Mouse (Mus musculus): ENCODE data around the gene 1110032A03Rik. TPM values are rescaled to one million over a fixed set of nuclear protein-coding genes. Genes with fewer than 3 reads are reported as not detected.
A peak's percentile ranks its signal among the peaks of the same experiment; 100 is the strongest.

Gene 1110032A03Rik
- polyA plus RNA-seq, 1 experiment from 2014 or later: 44.4 TPM

DNA sequence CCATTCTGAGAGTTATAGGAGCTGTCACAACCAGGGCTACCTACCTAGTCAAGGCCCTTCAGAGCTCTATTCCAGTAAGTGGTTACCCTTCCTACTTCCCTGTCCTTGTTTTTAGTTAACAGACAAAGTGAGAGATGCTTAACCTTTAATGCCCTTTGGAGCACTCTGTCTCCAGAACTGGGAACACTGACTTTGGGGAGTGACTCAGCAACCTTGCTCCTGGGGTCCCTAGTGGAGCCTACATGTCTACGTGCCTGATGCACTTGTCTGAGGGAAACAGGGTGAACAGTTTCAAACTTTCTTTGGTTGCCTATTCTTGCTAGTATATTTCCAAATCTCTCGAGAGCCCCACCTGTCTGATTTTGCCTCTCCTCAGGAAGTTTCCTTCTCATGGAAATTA lies 32.6 kb downstream of the 1110032A03Rik start:
- Histone ChIP-seq H3K36me3 (no peaks in the 10 kb centered on the region), H3K4me1 (peaks cover 17% of the 10 kb centered on the region), H3K9me3 (no peaks in the 10 kb centered on the region), H3K4me3 (no peak overlapping the region), H3K27ac (no peak overlapping the region), H3K27me3 (replicated peaks) (no peaks in the 10 kb centered on the region), H3K4me2 (replicated peaks) (no peak overlapping the region), H3K9ac (no peak overlapping the region)
- no peak for ATAC-seq (ENCODE audit: low FRiP score, low read depth)
- 77% methylated on average over 2 of the region's 2 CpGs for WGBS

DNA sequence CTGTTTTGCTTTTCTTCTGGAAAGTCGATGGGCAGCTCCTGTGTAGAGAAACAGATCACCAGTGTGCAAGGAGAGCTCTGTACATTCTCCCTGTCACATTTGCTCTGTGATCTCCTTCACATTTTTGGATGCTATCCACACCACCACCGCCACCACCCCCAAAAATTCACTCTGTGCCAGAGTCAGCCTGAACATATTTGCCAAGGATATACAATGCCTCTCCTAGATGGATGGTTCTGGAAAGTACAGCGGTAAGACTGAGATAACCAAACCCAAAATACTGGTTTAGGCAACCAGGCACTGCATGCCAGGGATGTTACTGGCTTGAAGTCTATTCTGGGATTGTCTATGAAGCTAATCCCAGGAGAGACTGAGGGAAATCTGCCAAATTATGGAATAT lies 33.1 kb downstream of the 1110032A03Rik start:
- Histone ChIP-seq H3K4me1 (peaks cover 17% of the 10 kb centered on the region), H3K9ac (no peak overlapping the region), H3K9me3 (no peaks in the 10 kb centered on the region), H3K36me3 (no peaks in the 10 kb centered on the region), H3K4me3 (no peak overlapping the region), H3K27ac (no peak overlapping the region), H3K27me3 (replicated peaks) (no peaks in the 10 kb centered on the region), H3K4me2 (replicated peaks) (no peak overlapping the region)
- ATAC-seq (ENCODE audit: low FRiP score, low read depth): no peak
- 82% methylated on average over 3 of the region's 3 CpGs for WGBS

DNA sequence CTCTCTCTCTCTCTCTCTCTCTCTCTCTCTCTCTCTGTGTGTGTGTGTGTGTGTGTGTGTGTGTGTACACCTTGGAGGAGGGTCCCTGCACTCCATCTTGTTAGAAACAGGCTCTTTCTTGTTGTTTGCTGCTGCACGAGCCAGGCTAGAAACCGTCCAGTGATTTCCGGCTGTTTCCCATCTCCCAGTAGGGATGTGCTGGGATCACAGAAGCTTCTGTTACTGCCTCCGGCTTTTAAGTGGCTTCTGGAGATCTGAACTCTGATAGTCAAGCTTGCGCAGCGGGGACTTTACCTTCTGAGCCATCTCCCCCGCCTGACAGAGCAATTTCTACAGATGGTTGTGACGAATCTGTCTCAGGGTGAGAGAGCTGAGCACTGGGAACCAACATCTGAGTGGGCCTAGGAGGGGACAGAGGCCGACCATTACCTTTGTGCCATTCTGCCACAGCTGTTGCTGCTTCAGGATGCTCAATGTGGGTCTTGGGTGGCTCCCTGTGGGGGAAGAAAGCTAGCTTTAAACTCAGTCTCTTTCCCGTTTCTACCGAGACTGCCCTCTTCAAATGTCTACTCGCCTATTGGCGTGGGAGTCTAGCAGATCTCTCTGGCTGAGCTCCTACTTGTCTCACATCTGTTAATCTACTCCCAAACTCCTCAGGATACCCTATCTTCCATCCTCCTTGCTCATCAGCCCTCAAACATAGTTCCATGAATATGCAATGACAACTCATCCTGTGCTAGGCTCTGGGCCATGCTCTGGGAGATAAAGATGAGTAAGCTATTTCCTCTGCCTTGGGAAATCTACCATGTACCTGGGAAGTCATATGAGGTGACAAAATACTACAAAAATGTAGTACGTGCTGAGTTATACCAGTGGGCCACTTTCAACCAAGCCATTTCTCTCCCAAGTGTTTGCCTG lies 34.2 kb downstream of the 1110032A03Rik start:
- H3K9me3 ChIP-seq: no peaks in the 10 kb centered on the region
- no peak overlapping the region for H3K4me3 ChIP-seq
- H3K36me3 ChIP-seq: no peaks in the 10 kb centered on the region
- peaks cover 14% of the 10 kb centered on the region for H3K4me1 ChIP-seq
- no peaks in the 10 kb centered on the region for H3K27me3 ChIP-seq (replicated peaks)
- no peak overlapping the region for H3K4me2 ChIP-seq (replicated peaks)
- no peak overlapping the region for H3K27ac ChIP-seq
- no peak for ATAC-seq (ENCODE audit: low FRiP score, low read depth)
- 89% methylated on average over 14 of the region's 14 CpGs for WGBS
- H3K9ac ChIP-seq: no peak overlapping the region

DNA sequence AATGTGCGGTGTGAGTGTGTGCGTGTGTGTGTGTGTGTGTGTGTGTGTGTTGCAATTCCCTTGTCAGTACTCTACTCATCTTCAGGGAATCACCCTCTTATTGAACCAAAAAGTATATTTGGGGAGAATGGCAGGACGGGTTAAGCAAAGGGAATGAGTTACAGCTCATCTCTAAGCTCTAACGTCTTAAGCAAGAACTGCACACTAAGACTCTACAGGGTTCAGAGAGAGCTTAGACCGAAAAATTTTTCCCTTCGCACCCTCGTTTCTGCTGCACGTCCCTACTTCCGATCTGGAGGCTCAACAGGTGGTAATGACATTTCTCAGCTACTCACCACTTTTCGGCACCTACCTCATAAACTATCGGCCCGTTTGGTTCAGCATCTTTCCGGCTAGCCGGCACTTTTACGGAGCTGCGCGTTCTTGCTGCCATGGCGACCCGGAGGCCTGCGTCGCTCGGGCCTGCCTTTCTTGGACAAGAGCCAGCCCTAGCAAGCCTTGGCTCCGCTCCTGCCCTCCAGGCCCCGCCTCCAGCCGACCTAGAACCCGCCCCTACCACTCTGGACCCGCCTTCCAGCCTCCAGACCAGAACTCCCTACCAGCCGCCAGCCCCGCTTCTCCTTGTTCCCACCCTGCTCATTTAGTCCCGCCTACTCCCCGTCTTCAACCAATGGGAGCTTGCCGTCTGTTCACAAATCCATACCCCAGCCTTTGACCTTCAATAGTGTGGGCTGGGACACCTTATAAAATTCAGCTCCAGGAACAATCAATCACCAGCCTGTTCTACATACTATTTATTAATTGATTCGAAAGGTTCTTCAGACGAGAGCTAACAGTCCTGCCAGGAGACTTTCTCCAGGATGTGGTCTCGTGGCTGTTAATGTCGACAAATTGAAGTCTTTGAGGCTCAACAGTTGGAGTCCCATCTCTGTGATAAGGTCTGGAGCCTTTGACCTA lies 36.1 kb downstream of the 1110032A03Rik start, which contains the start of gene Dixdc1:
Dixdc1 (minus strand) TSS at position 604 of the 957 bp plus-strand sequence.
- ATAC-seq (ENCODE audit: low FRiP score, low read depth): peak; percentile 93
- H3K4me1 ChIP-seq: peaks cover 11% of the 10 kb centered on the region
- no peak within 1 kb of the TSS for H3K27ac ChIP-seq
- WGBS: 16% methylated on average over 36 of the region's 36 CpGs
- H3K36me3 ChIP-seq: no peaks in the 10 kb centered on the region
- H3K9ac ChIP-seq: no peak within 1 kb of the TSS
- no peaks in the 10 kb centered on the region for H3K27me3 ChIP-seq (replicated peaks)
- no peaks in the 10 kb centered on the region for H3K9me3 ChIP-seq
- peak within 1 kb of the TSS; percentile 61 for H3K4me2 ChIP-seq (replicated peaks)
- peak within 1 kb of the TSS; percentile 27 for H3K4me3 ChIP-seq

DNA sequence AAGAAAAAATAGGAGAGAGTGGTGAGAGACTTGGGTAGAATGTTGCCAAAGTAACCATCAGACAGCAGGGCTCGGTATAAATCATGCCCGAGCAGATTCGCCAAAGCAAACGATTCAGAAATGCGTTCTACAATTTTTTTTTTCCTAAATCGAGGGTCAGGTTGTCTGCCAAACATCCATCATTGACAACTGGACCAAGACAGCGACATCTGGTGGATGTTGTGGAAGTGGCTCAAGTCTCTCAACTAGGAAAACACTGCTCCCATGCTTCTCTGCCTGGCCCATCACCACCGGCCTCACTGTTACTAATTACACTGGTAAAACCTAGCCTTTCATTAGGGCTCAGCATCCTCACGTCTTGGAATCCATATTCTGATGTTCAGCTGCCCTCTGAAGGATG lies 40.3 kb downstream of the 1110032A03Rik start:
- H3K4me2 ChIP-seq (replicated peaks): peak overlapping the region; percentile 43
- no peaks in the 10 kb centered on the region for H3K36me3 ChIP-seq
- H3K4me3 ChIP-seq: no peak overlapping the region
- H3K27ac ChIP-seq: no peak overlapping the region
- ATAC-seq (ENCODE audit: low FRiP score, low read depth): no peak
- no peaks in the 10 kb centered on the region for H3K27me3 ChIP-seq (replicated peaks)
- no peaks in the 10 kb centered on the region for H3K9me3 ChIP-seq
- WGBS: 6% methylated on average over 9 of the region's 9 CpGs
- no peak overlapping the region for H3K9ac ChIP-seq
- peaks cover 17% of the 10 kb centered on the region for H3K4me1 ChIP-seq

DNA sequence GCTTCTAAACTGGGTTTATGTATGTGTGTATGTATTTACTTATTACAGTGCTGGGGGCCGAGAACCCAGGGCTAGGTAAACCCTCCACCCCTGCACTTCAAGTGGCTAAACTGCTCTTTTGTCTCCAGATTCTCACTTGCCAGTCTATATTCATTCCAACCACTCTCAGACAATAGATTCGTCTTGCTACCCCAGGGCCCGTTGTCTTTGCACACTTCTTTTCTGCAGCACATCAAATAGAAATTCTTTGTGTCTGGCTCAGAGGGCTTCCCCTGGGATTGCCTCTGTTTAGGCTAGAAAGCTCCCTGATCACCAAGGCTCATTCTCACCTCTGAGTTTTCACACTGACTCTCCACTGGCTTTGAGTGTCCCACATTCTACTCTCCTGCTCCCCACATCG lies 42.8 kb downstream of the 1110032A03Rik start:
- no peak for ATAC-seq (ENCODE audit: low FRiP score, low read depth)
- Histone ChIP-seq H3K4me2 (replicated peaks) (no peak overlapping the region), H3K9ac (no peak overlapping the region), H3K36me3 (no peaks in the 10 kb centered on the region), H3K27me3 (replicated peaks) (no peaks in the 10 kb centered on the region), H3K9me3 (no peaks in the 10 kb centered on the region), H3K4me1 (peaks cover 12% of the 10 kb centered on the region), H3K27ac (no peak overlapping the region), H3K4me3 (no peak overlapping the region)
- 3% methylated on average over 4 of the region's 4 CpGs for WGBS

DNA sequence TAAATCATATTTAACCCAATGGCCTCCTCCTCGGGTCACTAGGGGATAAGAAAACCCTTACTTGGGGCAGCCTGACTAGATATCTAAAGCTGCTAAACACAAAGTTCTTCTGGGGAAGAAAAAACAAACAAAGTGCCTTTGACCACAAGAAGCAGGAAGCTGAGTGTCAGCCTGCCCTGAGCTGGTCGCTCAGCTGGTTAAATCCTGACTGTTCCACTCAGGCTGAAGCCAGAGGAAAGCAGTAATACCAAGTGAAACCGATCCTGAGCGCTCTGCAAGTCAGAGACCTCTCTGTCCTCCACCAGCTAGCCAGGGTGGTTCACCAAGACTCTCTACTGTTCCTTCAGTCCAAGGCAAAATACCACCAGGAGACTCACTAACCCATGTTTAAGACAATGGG lies 45.7 kb downstream of the 1110032A03Rik start:
- ATAC-seq (ENCODE audit: low FRiP score, low read depth): no peak
- Histone ChIP-seq H3K27ac (no peak overlapping the region), H3K4me3 (no peak overlapping the region), H3K27me3 (replicated peaks) (no peaks in the 10 kb centered on the region), H3K9ac (no peak overlapping the region), H3K4me1 (peaks cover 38% of the 10 kb centered on the region), H3K36me3 (no peaks in the 10 kb centered on the region), H3K9me3 (no peaks in the 10 kb centered on the region), H3K4me2 (replicated peaks) (no peak overlapping the region)
- WGBS: 60% methylated on average over 4 of the region's 4 CpGs

DNA sequence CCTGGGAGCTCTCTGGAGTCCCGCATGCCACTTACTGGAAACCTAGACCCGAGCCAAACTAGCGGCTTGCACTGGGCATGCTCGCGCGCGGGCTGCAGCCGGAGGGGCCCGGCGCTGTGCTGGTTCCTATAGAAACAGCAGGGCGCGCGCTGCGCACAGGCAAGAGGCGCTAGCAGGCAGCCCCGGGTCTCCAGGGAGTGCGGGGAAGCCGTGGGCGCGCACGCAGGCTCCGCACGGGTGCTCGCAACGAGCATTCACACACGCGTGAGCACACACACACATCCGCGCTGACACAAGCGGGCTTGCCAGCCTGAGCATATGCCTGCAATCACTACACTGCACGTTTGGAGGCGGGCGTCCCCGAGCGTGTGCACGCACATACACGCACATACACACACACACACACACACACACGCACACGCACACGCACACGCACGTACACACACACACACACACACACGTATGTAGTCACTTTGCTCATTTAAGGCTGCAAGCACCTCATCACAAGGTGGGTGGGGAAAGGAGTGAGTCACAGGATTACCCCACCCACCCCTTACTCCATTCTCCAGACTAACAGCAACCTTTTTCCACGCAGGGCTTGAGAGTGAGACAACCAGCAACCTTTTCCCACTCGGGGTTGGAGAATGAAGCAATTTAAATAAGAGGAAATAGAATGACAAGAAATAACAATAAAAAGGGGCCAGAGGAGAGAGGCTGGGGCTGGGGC lies 47.2 kb downstream of the 1110032A03Rik start:
- Histone ChIP-seq H3K4me2 (replicated peaks) (peak overlapping the region; percentile 88), H3K36me3 (no peaks in the 10 kb centered on the region), H3K27me3 (replicated peaks) (no peaks in the 10 kb centered on the region), H3K27ac (peak overlapping the region; percentile 59), H3K9ac (peak overlapping the region; percentile 77), H3K4me3 (peak overlapping the region; percentile 68), H3K4me1 (peaks cover 51% of the 10 kb centered on the region), H3K9me3 (no peaks in the 10 kb centered on the region)
- under 1% methylated on average over 45 of the region's 45 CpGs for WGBS
- ATAC-seq (ENCODE audit: low FRiP score, low read depth): peak; percentile 95

DNA sequence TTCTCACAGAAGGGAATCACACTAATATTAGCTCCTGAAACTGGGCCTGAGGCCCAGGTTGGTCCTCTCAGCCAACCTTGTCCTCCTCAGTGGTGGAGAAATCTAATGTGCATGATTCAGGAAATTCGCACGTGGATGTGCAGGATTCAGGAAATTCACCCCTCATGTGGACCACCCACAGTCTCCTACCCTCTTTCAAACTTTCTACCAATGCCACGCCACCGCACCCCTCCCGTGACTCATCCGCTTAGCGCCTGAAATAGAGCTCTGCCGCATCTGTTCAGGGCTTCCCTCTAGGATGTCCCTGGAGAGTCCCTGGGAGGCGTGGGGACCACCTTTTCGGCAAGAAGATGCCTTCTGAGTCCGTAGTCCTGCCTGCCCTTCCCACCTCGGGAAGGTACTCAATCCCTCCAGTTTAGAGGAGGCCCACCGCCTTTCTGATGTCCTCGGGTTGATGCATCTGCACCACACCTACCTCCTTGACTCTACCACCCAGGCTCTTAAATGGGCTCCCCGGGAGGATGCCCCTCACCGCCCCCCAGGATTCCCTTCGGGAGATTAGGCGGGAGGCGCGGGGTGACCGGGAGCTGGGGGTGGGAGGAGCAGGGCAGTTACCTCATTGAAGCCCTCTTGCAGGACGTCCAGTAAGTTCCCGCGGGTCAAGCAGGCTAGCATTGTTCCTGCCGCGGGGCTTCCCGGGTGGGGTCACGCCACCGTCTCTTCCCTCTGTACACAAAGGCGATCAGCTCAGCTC lies 48.0 kb downstream of the 1110032A03Rik start:
- peak overlapping the region; percentile 77 for H3K9ac ChIP-seq
- H3K36me3 ChIP-seq: no peaks in the 10 kb centered on the region
- peak overlapping the region; percentile 88 for H3K4me2 ChIP-seq (replicated peaks)
- no peak for ATAC-seq (ENCODE audit: low FRiP score, low read depth)
- H3K27ac ChIP-seq: peak overlapping the region; percentile 59; the same call in 1 of the 2 replicates
- WGBS: 2% methylated on average over 30 of the region's 30 CpGs
- no peaks in the 10 kb centered on the region for H3K27me3 ChIP-seq (replicated peaks)
- H3K9me3 ChIP-seq: no peaks in the 10 kb centered on the region
- H3K4me1 ChIP-seq: peaks cover 52% of the 10 kb centered on the region
- H3K4me3 ChIP-seq: peak overlapping the region; percentile 68

DNA sequence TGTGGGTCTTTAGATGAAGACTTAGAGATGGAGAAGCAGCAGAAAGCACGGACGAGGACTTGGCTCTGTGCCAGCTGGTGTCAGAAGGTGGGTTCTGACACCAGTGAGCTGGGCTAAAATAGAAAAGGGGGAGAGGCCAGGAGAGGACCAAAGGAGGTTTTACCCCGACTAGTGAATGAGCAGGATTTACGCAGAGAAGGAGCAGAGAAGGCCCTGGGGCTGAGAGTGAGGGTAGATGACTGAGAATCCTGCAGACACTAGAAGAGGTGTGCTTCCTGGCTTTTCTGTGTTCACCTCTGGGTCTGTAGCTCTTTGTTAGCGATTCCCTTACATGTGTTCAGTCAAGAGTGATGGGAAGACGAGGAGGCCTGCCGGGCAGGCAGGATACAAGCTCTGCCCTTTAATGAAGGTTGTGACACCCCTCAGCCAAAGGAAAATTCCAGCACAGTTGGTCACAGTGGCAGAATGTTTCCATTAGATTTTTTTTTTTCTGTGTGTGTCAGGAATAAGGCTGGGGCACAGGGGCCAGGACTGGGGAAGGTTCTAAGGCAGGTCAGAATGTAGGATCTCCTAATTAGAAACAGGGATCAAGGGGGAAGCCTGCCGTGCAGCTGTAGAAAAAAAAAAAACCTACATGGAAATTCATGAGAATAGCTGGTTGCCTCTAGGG lies 49.3 kb downstream of the 1110032A03Rik start:
- no peak for ATAC-seq (ENCODE audit: low FRiP score, low read depth)
- Histone ChIP-seq H3K9me3 (no peaks in the 10 kb centered on the region), H3K27ac (peak overlapping the region; percentile 37; the same call in 1 of the 2 replicates), H3K27me3 (replicated peaks) (no peaks in the 10 kb centered on the region), H3K4me1 (peaks cover 59% of the 10 kb centered on the region), H3K9ac (no peak overlapping the region; the same call in 1 of the 2 replicates), H3K36me3 (no peaks in the 10 kb centered on the region), H3K4me2 (replicated peaks) (peak overlapping the region; percentile 88), H3K4me3 (peak overlapping the region; percentile 68; the same call in 1 of the 2 replicates)
- WGBS: 42% methylated on average over 8 of the region's 8 CpGs
